In genomic region chr12:101957942-101958544, GRCm38 (mm10) we compare ENCODE assay signal across 8 mouse cellular contexts. TPM values are rescaled to one million over a fixed set of nuclear protein-coding genes. Genes with fewer than 3 reads are reported as not detected.
DNase-seq lines count a peak whose midpoint lies in the region; ATAC-seq and TF ChIP-seq lines count a peak whose summit lies in the region.

Gene Atxn3, minus strand, starts transcription at chr12:101958246.

- peak; percentile 52 for TF ChIP-seq CTCF in cortical plate, adult 2 months (IDR thresholded peaks at IDR 0.05; ENCODE audit: extremely low read depth, insufficient read depth, low read length)

- peaks cover 2% of the 10 kb centered on the region; the same call in 1 of the 2 replicates for H3K4me1 ChIP-seq in cortical plate, adult 2 months (ENCODE audit: control insufficient read depth, insufficient read depth, low read length)

- peak; percentile 98 for DNase-seq in gastrocnemius, postnatal 10 days
- DNase-seq in left cerebral cortex, postnatal 10 days (ENCODE audit: extremely low spot score in 1 of 2, low spot score in 2 of 2) = peak; percentile 96 to 99
- peak; percentile 98 for DNase-seq in right cerebral cortex, postnatal 25 days
- DNase-seq in urinary bladder, postnatal 4 days (ENCODE audit: low spot score in 2 of 2) = peak; percentile 96 to 99

- intact Hi-C loops in left cerebral cortex, postnatal 10 days (cut with DNase I) = no loop called here

- peak within 1 kb of the TSS; percentile 87 for H3K4me3 ChIP-seq in cortical plate, adult 2 months (ENCODE audit: insufficient read depth, low read length)

- peak; percentile 99 for ATAC-seq in activated CD4-positive, CD25-positive, alpha-beta regulatory T cell, adult 4 months
- peak; percentile 97 for ATAC-seq in inflammation-experienced regulatory T-cells, adult 6 months
- ATAC-seq in megakaryocyte-erythroid progenitor cell, adult 5-6 weeks (replicated peaks; ENCODE audit: low FRiP score, low TSS enrichment, poor library complexity, severe bottlenecking) = peak; percentile 99

- peak within 1 kb of the TSS; percentile 51; the same call in 1 of the 2 replicates for H3K27ac ChIP-seq in cortical plate, adult 2 months (ENCODE audit: insufficient read depth, low read length)

- peak; percentile 47; the same call in 1 of the 2 replicates for TF ChIP-seq POLR2A in cortical plate, adult 2 months (IDR thresholded peaks at IDR 0.05; ENCODE audit: extremely low read depth, insufficient read depth, low read length)

RNA-seq across cellular contexts. Expression of gene Atxn3, which starts in this region (rescaled TPM):
- 10 to 100 TPM; 22.3 to 23.4 TPM for polyA plus RNA-seq in activated CD4-positive, CD25-positive, alpha-beta regulatory T cell, adult 4 months (2017; shearing (Covaris generic))
- polyA plus RNA-seq in cortical plate, adult 2 months (2012; rRNA removed) = 17.1 and 17.6 TPM in 2 replicates
- 1 to 10 TPM; 4.3 to 5.9 TPM for total RNA-seq in gastrocnemius, postnatal 10 days (2021)
- polyA plus RNA-seq in inflammation-experienced regulatory T-cells, adult 6 months (2017; shearing (Covaris generic)) = 10 to 100 TPM; 20.7 to 24.7 (median 21.0) TPM
- total RNA-seq in left cerebral cortex, postnatal 10 days (2021) = 10 to 100 TPM; 20.0 TPM
- total RNA-seq in megakaryocyte-erythroid progenitor cell, adult 5-6 weeks (2014; fragmentation: Nextera tagmentation) = 18.9 and 24.3 TPM in 2 replicates
- total RNA-seq in megakaryocyte-erythroid progenitor cell, adult 5-6 weeks (2017) = 46.3 and 70.9 TPM in 2 replicates

Comparison
In these comparisons a context has a peak if more than half of its experiments do, and no peak if none do; other contexts are left out.
1. Peak in every context shown above with its lines: DNase-seq, ATAC-seq, H3K4me3 ChIP-seq and H3K27ac ChIP-seq.